9 mouse cellular contexts compared by ENCODE assay signal in genomic region chr13:16005517-16005916, GRCm38 (mm10). TPM values are rescaled to one million over a fixed set of nuclear protein-coding genes. Genes with fewer than 3 reads are reported as not detected.
DNase-seq lines count a peak whose midpoint lies in the region; ATAC-seq and TF ChIP-seq lines count a peak whose summit lies in the region.
"Had no signal": no experiment of that assay in that cellular context is flagged by ENCODE, and none has a peak within 500 bp of the region (broad histone marks: within the 10 kb centered on the region; RNA-seq: fewer than 3 reads in every experiment).

No protein-coding gene starts in this region.

- H3K79me2 ChIP-seq in heart, adult 2 months (replicated peaks; ENCODE audit: control insufficient read depth, insufficient read depth, low read length), result no peaks in the 10 kb centered on the region

- DNase-seq in heart, adult 2 months, result peak in 1 of 2 experiments; percentile 23
- DNase-seq in heart, postnatal 25 days (ENCODE audit: low spot score), result no peak
- DNase-seq in thymus, adult 2 months, result peak; percentile 27
- DNase-seq in thymus, adult 18-20 months, result no peak
- DNase-seq in embryonic facial prominence, embryonic 11.5 days (ENCODE audit: low spot score), result peak; percentile 72
- DNase-seq in kidney, postnatal 36 days, result peak; percentile 29 to 82
- peak; percentile 74 for DNase-seq in retina, embryonic 14.5 days (ENCODE audit: low spot score)

- H3K4me3 ChIP-seq in heart, adult 2 months, result no peak overlapping the region
- no peak overlapping the region for H3K4me3 ChIP-seq in thymus, adult 2 months (ENCODE audit: control insufficient read depth, insufficient read depth, low read length)
- H3K4me3 ChIP-seq in embryonic facial prominence, embryonic 11.5 days (ENCODE audit: low read depth, low read length), result no peak overlapping the region
- H3K4me3 ChIP-seq: hindbrain, embryonic 15.5 days had no signal

- H3K9ac ChIP-seq in heart, adult 2 months (ENCODE audit: low read depth, low read length), result no peak overlapping the region
- H3K9ac ChIP-seq in embryonic facial prominence, embryonic 11.5 days (replicated peaks; ENCODE audit: low read length), result no peak overlapping the region
- H3K9ac ChIP-seq: hindbrain, embryonic 15.5 days had no signal

- no peaks in the 10 kb centered on the region for H3K36me3 ChIP-seq in heart, adult 2 months (ENCODE audit: control insufficient read depth, insufficient read depth, low read length)
- H3K36me3 ChIP-seq in thymus, adult 2 months (ENCODE audit: control insufficient read depth, insufficient read depth, low read length), result no peaks in the 10 kb centered on the region
- H3K36me3 ChIP-seq in embryonic facial prominence, embryonic 11.5 days (replicated peaks; ENCODE audit: control insufficient read depth, insufficient read depth, low read depth, low read length), result no peaks in the 10 kb centered on the region
- H3K36me3 ChIP-seq: hindbrain, embryonic 15.5 days had no signal

- no peak overlapping the region for H3K27ac ChIP-seq in heart, adult 2 months
- no peak overlapping the region for H3K27ac ChIP-seq in thymus, adult 2 months (ENCODE audit: control insufficient read depth, insufficient read depth, low read length)
- no peak overlapping the region for H3K27ac ChIP-seq in embryonic facial prominence, embryonic 11.5 days (replicated peaks; ENCODE audit: low read depth, low read length)
- H3K27ac ChIP-seq: hindbrain, embryonic 15.5 days had no signal

- WGBS in heart, adult 2 months, result 5% methylated on average over 4 of the region's 4 CpGs
- WGBS in thymus, adult 2 months, result 20% methylated on average over 4 of the region's 4 CpGs
- 11% methylated on average over 4 of the region's 4 CpGs for WGBS in embryonic facial prominence, embryonic 11.5 days

- H3K27me3 ChIP-seq in heart, adult 2 months (ENCODE audit: control insufficient read depth, insufficient read depth, low read length), result no peaks in the 10 kb centered on the region
- no peaks in the 10 kb centered on the region for H3K27me3 ChIP-seq in thymus, adult 2 months (ENCODE audit: control insufficient read depth, insufficient read depth, low read length)
- no peaks in the 10 kb centered on the region for H3K27me3 ChIP-seq in embryonic facial prominence, embryonic 11.5 days (ENCODE audit: control insufficient read depth, insufficient read depth, low read length)
- H3K27me3 ChIP-seq: hindbrain, embryonic 15.5 days had no signal

- peak; percentile 81 for TF ChIP-seq CTCF in heart, adult 2 months (IDR thresholded peaks at IDR 0.05)
- TF ChIP-seq CTCF in thymus, adult 2 months (IDR thresholded peaks at IDR 0.05; ENCODE audit: borderline replicate concordance, control insufficient read depth, extremely low read depth, insufficient read depth, low read length, poor library complexity), result no peak

- ATAC-seq in embryonic facial prominence, embryonic 11.5 days (replicated peaks; ENCODE audit: insufficient number of reproducible peaks, low FRiP score, low TSS enrichment, low read depth), result no peak
- no peak for ATAC-seq in erythroblast, adult 5-6 weeks (replicated peaks; ENCODE audit: low FRiP score, poor library complexity, severe bottlenecking)

- no peaks in the 10 kb centered on the region for H3K4me1 ChIP-seq in heart, adult 2 months (ENCODE audit: control insufficient read depth, insufficient read depth, low read length)
- H3K4me1 ChIP-seq in thymus, adult 2 months (replicated peaks; ENCODE audit: control insufficient read depth, insufficient read depth, low read length), result no peaks in the 10 kb centered on the region
- no peaks in the 10 kb centered on the region for H3K4me1 ChIP-seq in embryonic facial prominence, embryonic 11.5 days (ENCODE audit: control insufficient read depth, insufficient read depth, low read length)
- H3K4me1 ChIP-seq: hindbrain, embryonic 15.5 days had no signal

- TF ChIP-seq EP300 in heart, adult 2 months (IDR thresholded peaks at IDR 0.05; ENCODE audit: insufficient read depth, low read depth, low read length), result no peak

- no peaks in the 10 kb centered on the region for H3K9me3 ChIP-seq in embryonic facial prominence, embryonic 11.5 days (replicated peaks; ENCODE audit: control insufficient read depth, low read length)
- H3K9me3 ChIP-seq: hindbrain, embryonic 15.5 days had no signal

- H3K4me2 ChIP-seq in embryonic facial prominence, embryonic 11.5 days (ENCODE audit: low read depth, low read length), result no peak overlapping the region
- H3K4me2 ChIP-seq: hindbrain, embryonic 15.5 days had no signal

- intact Hi-C loops in heart, adult 2 months (cut with DNase I), result loop anchor here (5.0 kb wide), 1 partner anchor 1427 kb away; no protein-coding TSS in a partner anchor
- intact Hi-C loops in heart, postnatal 25 days (cut with DNase I), result loop anchor here (5.0 kb wide), 1 partner anchor 1427 kb away; no protein-coding TSS in a partner anchor

- no peak for TF ChIP-seq POLR2A in heart, adult 2 months (IDR thresholded peaks at IDR 0.05; ENCODE audit: insufficient read depth, low read depth, low read length)
- no peak for TF ChIP-seq POLR2A in thymus, adult 2 months (IDR thresholded peaks at IDR 0.05; ENCODE audit: control insufficient read depth, extremely low read depth, insufficient read depth, low read length, poor library complexity)

RNA-seq across cellular contexts. Expression of gene Inhba, which starts 6.1 kb away (rescaled TPM):
- total RNA-seq in heart, adult 2 months (2021), result 1 to 10 TPM; 2.5 TPM
- polyA plus RNA-seq in heart, adult 2 months (2012; rRNA removed), result 0.61 and 0.85 TPM in 2 replicates
- total RNA-seq in heart, postnatal 25 days (2021), result 1 to 10 TPM; 3.1 to 3.8 TPM
- polyA plus RNA-seq in thymus, adult 2 months (2012; rRNA removed), result 0.37 and 0.46 TPM in 2 replicates
- 4.4 and 4.5 TPM in 2 replicates for polyA plus RNA-seq in embryonic facial prominence, embryonic 11.5 days (2014; fragmentation: Nextera tagmentation; extraction: Ambion mirVana)
- total RNA-seq in erythroblast, adult 5-6 weeks (2015; ENCODE audit: low replicate concordance), result 7.5 and 7.9 TPM in 2 replicates
- 2.5 and 3.8 TPM in 2 replicates for total RNA-seq in erythroblast, adult 5-6 weeks (2017; ENCODE audit: low replicate concordance)

Comparison
In these comparisons a context has a peak if more than half of its experiments do, and no peak if none do; other contexts are left out.
1. DNase-seq: peak in thymus, adult 2 months (single experiment), embryonic facial prominence, embryonic 11.5 days (single experiment), kidney, postnatal 36 days (2 of 2) and retina, embryonic 14.5 days (single experiment); none in heart, postnatal 25 days (single experiment) and thymus, adult 18-20 months (0 of 2).